Mouse (Mus musculus) CH12.LX (cell line): ENCODE data around the gene Sgf29.

Experiments used
- CTCF ChIP-seq, 2 experiments: IDR thresholded peaks in 1 of 2; conservative IDR thresholded peaks in 1 of 2; 2 replicates each; pipeline ENCODE4 v1.5.1; 2011 to 2012; ENCODE audit warnings: low read depth in 2 of 2, low read length in 2 of 2, improper control_type of control experiment in 1 of 2, inconsistent platforms in 1 of 2, mild to moderate bottlenecking in 1 of 2, moderate library complexity in 1 of 2
- E2F4 ChIP-seq: IDR thresholded peaks from 2 replicates; pipeline ENCODE4 v1.6.1; 2011; ENCODE audit warnings: low read depth, low read length, improper control_type of control experiment; ENCODE audit not compliant: insufficient replicate concordance
- EP300 ChIP-seq: IDR thresholded peaks from 2 replicates; pipeline ENCODE4 v1.6.1; 2011; ENCODE audit warnings: low read length, improper control_type of control experiment
- MAX ChIP-seq: IDR thresholded peaks from 2 replicates; pipeline ENCODE4 v1.6.1; 2011; ENCODE audit warnings: low read length, improper control_type of control experiment
- MEF2A ChIP-seq: IDR thresholded peaks from 2 replicates; pipeline ENCODE4 v1.6.1; 2014; ENCODE audit warnings: low read depth, mild to moderate bottlenecking, inconsistent platforms, low read length, improper control_type of control experiment, borderline replicate concordance
- NELFE ChIP-seq: IDR thresholded peaks from 2 replicates; pipeline ENCODE4 v1.6.1; 2011; ENCODE audit warnings: low read depth, low read length, improper control_type of control experiment
- POLR2A ChIP-seq: IDR thresholded peaks from 2 replicates; pipeline ENCODE4 v1.6.1; 2011; ENCODE audit warnings: low read depth, mild to moderate bottlenecking, improper control_type of control experiment, low read length
- POLR2AphosphoS2 ChIP-seq: IDR thresholded peaks from 2 replicates; pipeline ENCODE4 v1.6.1; 2011; ENCODE audit warnings: low read depth, low read length, improper control_type of control experiment
- RCOR1 ChIP-seq: conservative IDR thresholded peaks from 2 replicates; pipeline ENCODE4 v1.6.1; 2012; ENCODE audit warnings: low read depth, mild to moderate bottlenecking, inconsistent platforms, low read length, improper control_type of control experiment
- SMC3 ChIP-seq: IDR thresholded peaks from 2 replicates; pipeline ENCODE4 v1.6.1; 2011; ENCODE audit warnings: low read depth, low read length, improper control_type of control experiment
- TBP ChIP-seq: conservative IDR thresholded peaks from 2 replicates; pipeline ENCODE4 v1.6.1; 2011; ENCODE audit warnings: low read depth, low read length, improper control_type of control experiment
- ZKSCAN1 ChIP-seq: IDR thresholded peaks from 2 replicates; pipeline ENCODE4 v1.6.1; 2012; ENCODE audit warnings: low read depth, inconsistent platforms, low read length, improper control_type of control experiment, borderline replicate concordance

GRCm38 (mm10) chr7:126701559-126702357 lies 52.6 kb downstream of the Sgf29 start:
- no peak for TF ChIP-seq MAX
- TF ChIP-seq POLR2A, result no peak
- no peak for TF ChIP-seq CTCF (conservative IDR thresholded peaks at IDR 0.05 in 1 of 2, IDR thresholded peaks at IDR 0.05 in 1 of 2; ENCODE audit: low read depth in 2 of 2, low read length in 2 of 2)
- no peak for TF ChIP-seq ZKSCAN1
- TF ChIP-seq POLR2AphosphoS2, result no peak
- no peak for TF ChIP-seq RCOR1
- no peak for TF ChIP-seq EP300
- no peak for TF ChIP-seq TBP
- TF ChIP-seq E2F4, result no peak
- TF ChIP-seq SMC3, result no peak
- no peak for TF ChIP-seq NELFE
- TF ChIP-seq MEF2A, result no peak
